Mouse (Mus musculus): Measurements from ENCODE around the gene Ckap4. TPM values are rescaled to one million over a fixed set of nuclear protein-coding genes. Genes with fewer than 3 reads are reported as not detected.
A peak's percentile ranks its signal among the peaks of the same experiment; 100 is the strongest.
"Not testable (repeated sequence)": the region's sequence is repeated elsewhere in the genome, so short reads cannot be mapped to it uniquely, and the experiment has no call there.

Ckap4 gene
- polyA plus RNA-seq, 1 experiment from 2014 or later = 63.3 TPM

GRCm38 (mm10) chr10:84516414-84516927, 17.4 kb downstream of the Ckap4 start:
- no peaks in the 10 kb centered on the region for H3K36me3 ChIP-seq
- no peak overlapping the region for H3K27ac ChIP-seq
- H3K4me3 ChIP-seq = no peak overlapping the region
- H3K27me3 ChIP-seq (ENCODE audit: low read depth, poor library complexity, severe bottlenecking) = no peaks in the 10 kb centered on the region
- WGBS = 83% methylated on average over 11 of the region's 11 CpGs
- H3K4me1 ChIP-seq = peaks cover 6% of the 10 kb centered on the region; the same call in 1 of the 2 replicates
- no peaks in the 10 kb centered on the region for H3K9me3 ChIP-seq (replicated peaks)
- no peak for DNase-seq (ENCODE audit: low spot score)

- not testable (repeated sequence) for H3K4me1 ChIP-seq; H3K27me3 ChIP-seq (ENCODE audit: low read depth, poor library complexity, severe bottlenecking); H3K9me3 ChIP-seq (replicated peaks); H3K4me3 ChIP-seq; DNase-seq (ENCODE audit: low spot score); H3K36me3 ChIP-seq; H3K27ac ChIP-seq
- 57% methylated on average over 1 of the region's 1 CpGs for whole genome bisulfite sequencing
Measured at GRCm38 (mm10) chr10:84515980-84516379, 17.9 kb downstream of the Ckap4 start.

GRCm38 (mm10) chr10:84515512-84515950, 18.3 kb downstream of the Ckap4 start:
- Histone ChIP-seq H3K9me3 (replicated peaks) (no peaks in the 10 kb centered on the region), H3K4me3 (no peak overlapping the region), H3K27me3 (ENCODE audit: low read depth, poor library complexity, severe bottlenecking) (no peaks in the 10 kb centered on the region), H3K4me1 (peaks cover 6% of the 10 kb centered on the region; the same call in 1 of the 2 replicates), H3K36me3 (no peaks in the 10 kb centered on the region), H3K27ac (no peak overlapping the region)
- WGBS = 36% methylated on average over 3 of the region's 3 CpGs
- peak; percentile 80 for DNase-seq (ENCODE audit: low spot score)

GRCm38 (mm10) chr10:84514038-84514578, 19.8 kb downstream of the Ckap4 start:
- no peaks in the 10 kb centered on the region for H3K27me3 ChIP-seq (ENCODE audit: low read depth, poor library complexity, severe bottlenecking)
- no peaks in the 10 kb centered on the region for H3K9me3 ChIP-seq (replicated peaks)
- H3K4me3 ChIP-seq = no peak overlapping the region
- peak; percentile 73 for DNase-seq (ENCODE audit: low spot score)
- WGBS = 49% methylated on average over 5 of the region's 5 CpGs
- no peaks in the 10 kb centered on the region for H3K36me3 ChIP-seq
- H3K27ac ChIP-seq = no peak overlapping the region
- peaks cover 6% of the 10 kb centered on the region; the same call in 1 of the 2 replicates for H3K4me1 ChIP-seq

- Histone ChIP-seq H3K27me3 (ENCODE audit: low read depth, poor library complexity, severe bottlenecking) (no peaks in the 10 kb centered on the region), H3K4me3 (no peak overlapping the region), H3K36me3 (no peaks in the 10 kb centered on the region), H3K9me3 (replicated peaks) (no peaks in the 10 kb centered on the region), H3K4me1 (peaks cover 3% of the 10 kb centered on the region; the same call in 1 of the 2 replicates), H3K27ac (no peak overlapping the region)
- DNase-seq (ENCODE audit: low spot score) = no peak
Measured at GRCm38 (mm10) chr10:84512766-84513165, 21.1 kb downstream of the Ckap4 start.

GRCm38 (mm10) chr10:84508603-84509002, 25.3 kb downstream of the Ckap4 start:
- 74% methylated on average over 1 of the region's 1 CpGs for WGBS
- DNase-seq (ENCODE audit: low spot score) = no peak
- no peaks in the 10 kb centered on the region for H3K9me3 ChIP-seq (replicated peaks)
- no peak overlapping the region for H3K4me3 ChIP-seq
- no peaks in the 10 kb centered on the region for H3K36me3 ChIP-seq
- no peak overlapping the region for H3K27ac ChIP-seq
- H3K27me3 ChIP-seq (ENCODE audit: low read depth, poor library complexity, severe bottlenecking) = no peaks in the 10 kb centered on the region
- H3K4me1 ChIP-seq = no peaks in the 10 kb centered on the region

- Histone ChIP-seq H3K4me3 (no peak overlapping the region), H3K4me1 (peaks cover 17% of the 10 kb centered on the region), H3K36me3 (no peaks in the 10 kb centered on the region), H3K9me3 (replicated peaks) (no peaks in the 10 kb centered on the region), H3K27ac (no peak overlapping the region), H3K27me3 (ENCODE audit: low read depth, poor library complexity, severe bottlenecking) (no peaks in the 10 kb centered on the region)
- WGBS = 11% methylated on average over 2 of the region's 2 CpGs
- no peak for DNase-seq (ENCODE audit: low spot score)
Measured at GRCm38 (mm10) chr10:84498867-84499266, 35.0 kb downstream of the Ckap4 start.

GRCm38 (mm10) chr10:84496805-84497204, 37.1 kb downstream of the Ckap4 start:
- Histone ChIP-seq H3K36me3 (no peaks in the 10 kb centered on the region), H3K9me3 (replicated peaks) (no peaks in the 10 kb centered on the region), H3K4me3 (no peak overlapping the region), H3K27me3 (ENCODE audit: low read depth, poor library complexity, severe bottlenecking) (no peaks in the 10 kb centered on the region), H3K27ac (no peak overlapping the region; the same call in 1 of the 2 replicates), H3K4me1 (peaks cover 17% of the 10 kb centered on the region)
- WGBS = 60% methylated on average over 2 of the region's 2 CpGs
- DNase-seq (ENCODE audit: low spot score) = no peak

GRCm38 (mm10) chr10:84494432-84494831, 39.4 kb downstream of the Ckap4 start:
- H3K27ac ChIP-seq = no peak overlapping the region

GRCm38 (mm10) chr10:84490115-84490514, 43.7 kb downstream of the Ckap4 start:
- WGBS = 94% methylated on average over 5 of the region's 5 CpGs
- no peak overlapping the region for H3K4me3 ChIP-seq
- H3K9me3 ChIP-seq (replicated peaks) = no peaks in the 10 kb centered on the region

More at GRCm38 (mm10) chr10:84494432-84494831, 39.4 kb downstream of the Ckap4 start:
- 83% methylated on average over 7 of the region's 7 CpGs for WGBS
- no peak for DNase-seq (ENCODE audit: low spot score)
- Histone ChIP-seq H3K4me3 (no peak overlapping the region), H3K4me1 (peaks cover 17% of the 10 kb centered on the region), H3K27me3 (ENCODE audit: low read depth, poor library complexity, severe bottlenecking) (no peaks in the 10 kb centered on the region), H3K9me3 (replicated peaks) (no peaks in the 10 kb centered on the region), H3K36me3 (no peaks in the 10 kb centered on the region)

GRCm38 (mm10) chr10:84488315-84488714, 45.5 kb downstream of the Ckap4 start:
- Histone ChIP-seq H3K27ac (no peak overlapping the region), H3K4me1 (peaks cover 4% of the 10 kb centered on the region; the same call in 1 of the 2 replicates), H3K4me3 (no peak overlapping the region), H3K9me3 (replicated peaks) (no peaks in the 10 kb centered on the region), H3K27me3 (ENCODE audit: low read depth, poor library complexity, severe bottlenecking) (no peaks in the 10 kb centered on the region), H3K36me3 (no peaks in the 10 kb centered on the region)
- peak; percentile 51 for DNase-seq (ENCODE audit: low spot score)
- 46% methylated on average over 6 of the region's 6 CpGs for WGBS

More at GRCm38 (mm10) chr10:84490115-84490514, 43.7 kb downstream of the Ckap4 start:
- Histone ChIP-seq H3K4me1 (peaks cover 4% of the 10 kb centered on the region; the same call in 1 of the 2 replicates), H3K36me3 (no peaks in the 10 kb centered on the region), H3K27me3 (ENCODE audit: low read depth, poor library complexity, severe bottlenecking) (no peaks in the 10 kb centered on the region), H3K27ac (no peak overlapping the region)
- no peak for DNase-seq (ENCODE audit: low spot score)

GRCm38 (mm10) chr10:84484661-84485060, 49.2 kb downstream of the Ckap4 start:
- no peaks in the 10 kb centered on the region for H3K27me3 ChIP-seq (ENCODE audit: low read depth, poor library complexity, severe bottlenecking)
- WGBS = 92% methylated on average over 1 of the region's 1 CpGs
- H3K27ac ChIP-seq = no peak overlapping the region
- H3K4me1 ChIP-seq = peaks cover 13% of the 10 kb centered on the region
- no peak overlapping the region for H3K4me3 ChIP-seq
- no peak for DNase-seq (ENCODE audit: low spot score)
- no peaks in the 10 kb centered on the region for H3K9me3 ChIP-seq (replicated peaks)
- no peaks in the 10 kb centered on the region for H3K36me3 ChIP-seq

GRCm38 (mm10) chr10:84483553-84483952, 50.3 kb downstream of the Ckap4 start:
- 83% methylated on average over 3 of the region's 3 CpGs for WGBS
- Histone ChIP-seq H3K4me1 (peaks cover 9% of the 10 kb centered on the region), H3K27ac (no peak overlapping the region), H3K27me3 (ENCODE audit: low read depth, poor library complexity, severe bottlenecking) (no peaks in the 10 kb centered on the region), H3K4me3 (no peak overlapping the region), H3K9me3 (replicated peaks) (no peaks in the 10 kb centered on the region), H3K36me3 (no peaks in the 10 kb centered on the region)
- DNase-seq (ENCODE audit: low spot score) = no peak

All from limb, embryonic 10.5 days (tissue).